Mouse (Mus musculus): Measurements from ENCODE around the gene Gm42957. TPM values are rescaled to one million over a fixed set of nuclear protein-coding genes. Genes with fewer than 3 reads are reported as not detected.

Gm42957 gene
- polyA plus RNA-seq, 1 experiment from 2014 or later: 0.05 TPM

DNA sequence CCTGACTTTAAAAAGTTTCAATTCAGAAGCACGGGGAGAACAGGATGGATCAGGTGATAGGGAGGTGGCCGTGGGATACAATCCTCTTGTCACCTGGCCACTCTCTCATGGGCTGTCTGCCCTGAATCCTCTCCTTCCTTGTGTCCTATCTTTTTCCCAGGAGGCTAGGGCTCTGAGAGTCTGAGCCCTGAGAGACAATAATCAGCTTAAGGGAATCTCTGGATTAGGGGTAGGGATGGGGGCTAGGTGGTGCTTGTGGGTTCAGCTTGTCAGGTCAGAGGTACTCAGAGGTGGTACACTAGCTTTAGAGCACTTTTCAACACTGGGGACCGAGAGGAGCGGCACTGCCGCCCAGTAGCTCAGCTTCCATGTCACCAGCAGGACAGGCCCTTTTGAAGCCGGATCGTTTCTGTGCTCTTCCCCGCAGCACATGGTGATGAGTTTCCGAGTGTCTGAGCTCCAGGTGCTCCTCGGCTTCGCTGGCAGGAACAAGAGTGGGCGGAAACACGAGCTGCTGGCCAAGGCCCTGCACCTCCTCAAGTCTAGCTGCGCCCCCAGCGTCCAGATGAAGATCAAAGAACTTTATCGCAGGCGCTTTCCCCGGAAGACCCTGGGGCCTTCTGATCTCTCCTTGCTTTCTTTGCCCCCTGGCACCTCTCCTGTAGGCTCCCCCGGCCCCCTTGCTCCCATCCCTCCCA is 63.9 kb downstream of the Gm42957 start:
- Histone ChIP-seq H3K4me2 (no peak overlapping the region), H3K4me1 (peaks cover 22% of the 10 kb centered on the region), H3K9ac (no peak overlapping the region), H3K27ac (no peak overlapping the region), H3K4me3 (no peak overlapping the region), H3K36me3 (peaks cover 36% of the 10 kb centered on the region), H3K27me3 (replicated peaks) (no peaks in the 10 kb centered on the region; the same call in 1 of the 2 replicates), H3K9me3 (replicated peaks) (no peaks in the 10 kb centered on the region)
- no peak for ATAC-seq
- WGBS (ENCODE audit: insufficient replicate concordance): 56% methylated on average over 19 of the region's 19 CpGs

DNA sequence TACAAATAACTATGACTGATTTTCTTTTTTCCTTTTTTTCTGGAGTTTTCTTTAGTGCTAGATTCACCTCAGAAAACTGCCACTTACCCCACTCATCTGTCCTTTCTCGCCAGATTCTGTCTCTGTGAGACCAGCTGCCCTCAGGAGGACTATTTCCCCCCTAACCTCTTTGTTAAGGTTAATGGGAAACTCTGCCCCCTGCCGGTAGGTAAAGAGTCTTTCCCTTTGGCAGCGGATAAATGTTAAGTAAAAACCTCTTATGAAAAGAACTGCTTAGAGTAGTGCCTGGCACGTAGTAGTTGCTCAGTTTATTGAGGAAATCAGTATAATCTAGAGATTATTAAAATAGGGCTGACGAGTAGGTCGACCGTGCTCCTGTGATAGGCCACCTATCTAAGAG is 65.1 kb downstream of the Gm42957 start:
- WGBS (ENCODE audit: insufficient replicate concordance): 29% methylated on average over 7 of the region's 7 CpGs
- H3K4me1 ChIP-seq: peaks cover 20% of the 10 kb centered on the region
- H3K27me3 ChIP-seq (replicated peaks): no peaks in the 10 kb centered on the region; the same call in 1 of the 2 replicates
- no peak overlapping the region for H3K4me2 ChIP-seq
- no peak for ATAC-seq
- peaks cover 44% of the 10 kb centered on the region for H3K36me3 ChIP-seq
- no peak overlapping the region for H3K9ac ChIP-seq
- no peaks in the 10 kb centered on the region for H3K9me3 ChIP-seq (replicated peaks)
- no peak overlapping the region for H3K27ac ChIP-seq
- no peak overlapping the region for H3K4me3 ChIP-seq

GRCm38 (mm10) chr3:96701003-96701402 is 65.7 kb downstream of the Gm42957 start:
- Histone ChIP-seq H3K4me3 (no peak overlapping the region), H3K9me3 (replicated peaks) (no peaks in the 10 kb centered on the region), H3K4me1 (peaks cover 14% of the 10 kb centered on the region), H3K36me3 (peaks cover 44% of the 10 kb centered on the region), H3K27ac (no peak overlapping the region), H3K27me3 (replicated peaks) (peaks cover 3% of the 10 kb centered on the region), H3K4me2 (no peak overlapping the region), H3K9ac (no peak overlapping the region)
- no peak for ATAC-seq
- 85% methylated on average over 4 of the region's 4 CpGs for WGBS (ENCODE audit: insufficient replicate concordance)

Other genes with a start within 250 kb of the Gm42957 start
- gene BC107364, start 183.2 kb upstream of the Gm42957 start, polyA plus RNA-seq (2016; fragmentation: Nextera tagmentation; extraction: Ambion mirVana): not detected in 2 replicates
- 0.68 and 0.98 TPM in 2 replicates for gene Hfe2, start 110.3 kb upstream of the Gm42957 start, polyA plus RNA-seq (2016; fragmentation: Nextera tagmentation; extraction: Ambion mirVana)
- gene Txnip, start 77.5 kb upstream of the Gm42957 start, polyA plus RNA-seq (2016; fragmentation: Nextera tagmentation; extraction: Ambion mirVana): 28.6 and 29.9 TPM in 2 replicates
- gene Gm16253, start 58.5 kb upstream of the Gm42957 start, polyA plus RNA-seq (2016; fragmentation: Nextera tagmentation; extraction: Ambion mirVana): 0.24 and 0.26 TPM in 2 replicates
- gene Polr3gl, start 41.3 kb upstream of the Gm42957 start, polyA plus RNA-seq (2016; fragmentation: Nextera tagmentation; extraction: Ambion mirVana): 16.7 and 19.8 TPM in 2 replicates
- 0.33 and 0.44 TPM in 2 replicates for gene Ankrd34a, start 38.8 kb upstream of the Gm42957 start, polyA plus RNA-seq (2016; fragmentation: Nextera tagmentation; extraction: Ambion mirVana)
- 0.92 and 1.2 TPM in 2 replicates for gene Lix1l, start 34.3 kb upstream of the Gm42957 start, polyA plus RNA-seq (2016; fragmentation: Nextera tagmentation; extraction: Ambion mirVana)
- 92.6 and 104 TPM in 2 replicates for gene Rbm8a, start 5.5 kb upstream of the Gm42957 start, polyA plus RNA-seq (2016; fragmentation: Nextera tagmentation; extraction: Ambion mirVana)
- 24.9 and 25.6 TPM in 2 replicates for gene Pex11b, start 98 bp upstream of the Gm42957 start, polyA plus RNA-seq (2016; fragmentation: Nextera tagmentation; extraction: Ambion mirVana)
- 0.25 and 0.30 TPM in 2 replicates for gene Itga10, start 10.1 kb downstream of the Gm42957 start, polyA plus RNA-seq (2016; fragmentation: Nextera tagmentation; extraction: Ambion mirVana)
- gene Ankrd35, start 34.7 kb downstream of the Gm42957 start, polyA plus RNA-seq (2016; fragmentation: Nextera tagmentation; extraction: Ambion mirVana): 0.26 and 0.31 TPM in 2 replicates
- gene Pias3, start 60.9 kb downstream of the Gm42957 start, polyA plus RNA-seq (2016; fragmentation: Nextera tagmentation; extraction: Ambion mirVana): 10.1 and 11.0 TPM in 2 replicates
- 1.4 and 1.5 TPM in 2 replicates for gene Nudt17, start 73.1 kb downstream of the Gm42957 start, polyA plus RNA-seq (2016; fragmentation: Nextera tagmentation; extraction: Ambion mirVana)
- gene Polr3c, start 92.2 kb downstream of the Gm42957 start, polyA plus RNA-seq (2016; fragmentation: Nextera tagmentation; extraction: Ambion mirVana): 30.1 and 30.9 TPM in 2 replicates
- gene Rnf115, start 92.2 kb downstream of the Gm42957 start, polyA plus RNA-seq (2016; fragmentation: Nextera tagmentation; extraction: Ambion mirVana): 38.4 and 40.9 TPM in 2 replicates
- 6.1 and 6.4 TPM in 2 replicates for gene Pdzk1, start 193.8 kb downstream of the Gm42957 start, polyA plus RNA-seq (2016; fragmentation: Nextera tagmentation; extraction: Ambion mirVana)
- gene Cd160, start 193.9 kb downstream of the Gm42957 start, polyA plus RNA-seq (2016; fragmentation: Nextera tagmentation; extraction: Ambion mirVana): 0.08 and 0.13 TPM in 2 replicates

Measured in liver, embryonic 12.5 days (tissue).